Mouse (Mus musculus) intestine, embryonic 14.5 days (tissue): ENCODE data around the gene Pank1. TPM values are rescaled to one million over a fixed set of nuclear protein-coding genes. Genes with fewer than 3 reads are reported as not detected.

Experiments
- ATAC-seq: fragments of 200-750 bp; cut with Nextera tagmentation; replicated peaks from 2 replicates; pipeline ENCODE4 v1.8.0; 2017; ENCODE audit warnings: low read depth, moderate number of reproducible peaks, moderate TSS enrichment, moderate library complexity; ENCODE audit not compliant: low FRiP score, low TSS enrichment
- DNase-seq: peaks from one replicate; pipeline ENCODE4 v3.0.0-alpha.2; 2018; ENCODE audit warnings: low spot score
- H3K27ac ChIP-seq: fragments of 300-500 bp; sonication (generic); 2 replicates; pipeline ENCODE4 v1.5.1; 2014; ENCODE audit warnings: low read depth, mild to moderate bottlenecking, control low read depth
- H3K27me3 ChIP-seq: fragments of 300-500 bp; sonication (generic); replicated peaks from 2 replicates; pipeline ENCODE4 v1.6.1; 2014; ENCODE audit warnings: low read length, control low read depth; ENCODE audit not compliant: control insufficient read depth, insufficient read depth
- H3K36me3 ChIP-seq: fragments of 300-500 bp; sonication (generic); 2 replicates; pipeline ENCODE4 v1.6.1; 2014; ENCODE audit warnings: low read length, control low read depth; ENCODE audit not compliant: control insufficient read depth, insufficient read depth
- H3K4me1 ChIP-seq: fragments of 300-500 bp; sonication (generic); replicated peaks from 2 replicates; pipeline ENCODE4 v1.6.1; 2014; ENCODE audit warnings: low read length, control low read depth, mixed read lengths; ENCODE audit not compliant: control insufficient read depth, insufficient read depth
- H3K4me2 ChIP-seq: fragments of 300-500 bp; sonication (generic); 2 replicates; pipeline ENCODE4 v1.6.1; 2014; ENCODE audit warnings: low read length
- H3K4me3 ChIP-seq: fragments of 300-500 bp; sonication (generic); 2 replicates; pipeline ENCODE4 v1.5.1; 2014; ENCODE audit warnings: low read depth, low read length, control low read depth, mixed read lengths
- H3K9ac ChIP-seq: fragments of 300-500 bp; sonication (generic); 2 replicates; pipeline ENCODE4 v1.6.1; 2014; ENCODE audit warnings: mild to moderate bottlenecking, low read length
- H3K9me3 ChIP-seq: fragments of 300-500 bp; sonication (generic); 2 replicates; pipeline ENCODE4 v1.6.1; 2016; ENCODE audit warnings: low read length, control low read depth; ENCODE audit not compliant: control insufficient read depth
- WGBS: fragments of 180-500 bp; shearing (Covaris S2); extraction: QIAGEN DNeasy Blood & Tissue Kit; methylation state at CpG from one replicate; pipeline ENCODE4 v1.1.7; 2014; 5-methylcytosine and 5-hydroxymethylcytosine counted together
- microRNA counts: library from miRNA; unstranded; fragments of <30 nt; microRNA quantifications from one replicate; lab custom pipeline; 2016
- microRNA-seq: library from miRNA; unstranded; fragments of <30 nt; microRNA quantifications from one replicate; pipeline ENCODE4, GENCODE M21; 2016
- polyA plus RNA-seq: library from polyadenylated mRNA; unstranded; fragments of >200 nt; fragmentation: Nextera tagmentation; extraction: Ambion mirVana; gene quantifications from 2 replicates; pipeline ENCODE4 v1.2.1, GENCODE M21; 2014

The Pank1 gene
- polyA plus RNA-seq, 1 experiment from 2014 or later = 10.6 TPM

DNA sequence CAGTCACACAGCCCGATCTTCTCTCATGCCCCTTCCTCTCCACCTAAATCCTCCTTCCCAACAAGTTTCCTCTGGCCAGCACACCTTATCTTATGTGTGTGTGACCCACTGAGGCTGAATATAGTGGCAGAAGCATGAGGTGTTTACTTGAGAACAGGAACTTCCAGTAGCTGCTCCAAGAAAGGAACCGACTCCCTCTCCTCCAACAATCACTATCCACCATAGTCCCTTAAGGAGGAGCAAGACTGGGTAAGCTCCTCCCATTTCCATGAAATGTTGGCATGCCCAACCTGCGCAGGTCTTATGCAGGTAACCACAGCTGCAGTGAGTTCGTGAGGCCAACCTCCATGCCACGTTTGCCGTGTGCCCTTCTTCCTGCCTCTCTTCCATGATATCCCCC, 108.5 kb downstream of the Pank1 start:
- no peaks in the 10 kb centered on the region for H3K36me3 ChIP-seq
- no peak overlapping the region for H3K27ac ChIP-seq
- no peak for DNase-seq
- no peak overlapping the region for H3K4me2 ChIP-seq
- no peak overlapping the region for H3K4me3 ChIP-seq
- H3K9me3 ChIP-seq = no peaks in the 10 kb centered on the region
- WGBS = 82% methylated on average over 6 of the region's 6 CpGs
- no peak overlapping the region for H3K9ac ChIP-seq
- H3K4me1 ChIP-seq = no peaks in the 10 kb centered on the region
- no peak for ATAC-seq
- no peaks in the 10 kb centered on the region for H3K27me3 ChIP-seq

GRCm38 (mm10) chr19:34758754-34759153, 120.5 kb downstream of the Pank1 start:
- no peaks in the 10 kb centered on the region for H3K9me3 ChIP-seq
- H3K36me3 ChIP-seq = no peaks in the 10 kb centered on the region
- H3K4me2 ChIP-seq = no peak overlapping the region
- H3K4me3 ChIP-seq = no peak overlapping the region
- no peaks in the 10 kb centered on the region for H3K4me1 ChIP-seq
- H3K27me3 ChIP-seq = no peaks in the 10 kb centered on the region
- H3K9ac ChIP-seq = no peak overlapping the region
- H3K27ac ChIP-seq = no peak overlapping the region
- ATAC-seq = no peak
- DNase-seq = no peak
- 26% methylated on average over 1 of the region's 1 CpGs for WGBS

MicroRNAs encoded within 50 kb of the gene (microRNA counts, 519-probe panel; counts per million panel counts)
- 4,168 counts per million, percentile 65 among the panel's probes with 10 or more counts for microRNA mmu-miR-107 (lab: Ali Mortazavi, UCI)

Small RNA genes lying within 50 kb of the gene (microRNA-seq; reads per million reads assigned to microRNA genes)
- gene Mir107 = 1,854 reads per million, percentile 83 among the genes with 10 or more reads in this experiment

Other genes with a start within 250 kb of the Pank1 start
- 0.14 and 0.17 TPM in 2 replicates for gene Ifit1bl2, start 238.7 kb downstream of the Pank1 start, polyA plus RNA-seq
- gene Ifit1, start 238.6 kb downstream of the Pank1 start, polyA plus RNA-seq = 1.7 and 2.2 TPM in 2 replicates
- 3.9 and 5.1 TPM in 2 replicates for gene Slc16a12, start 132.2 kb downstream of the Pank1 start, polyA plus RNA-seq
- gene Kif20b, start 42.9 kb upstream of the Pank1 start, polyA plus RNA-seq = 56.9 and 66.5 TPM in 2 replicates